Mouse (Mus musculus): ENCODE results near the gene Fam185a. TPM values are rescaled to one million over a fixed set of nuclear protein-coding genes. Genes with fewer than 3 reads are reported as not detected.

The Fam185a gene
- polyA plus RNA-seq, 1 experiment, result 1.9 TPM

GRCm38 (mm10) chr5:21394562-21394961 lies 30.2 kb upstream of the Fam185a start:
- TF ChIP-seq TCF12 (IDR thresholded peaks at IDR 0.05; ENCODE audit: insufficient read depth, poor library complexity, severe bottlenecking) (no peak), USF1 (IDR thresholded peaks at IDR 0.05; ENCODE audit: low read depth) (no peak), SRF (IDR thresholded peaks at IDR 0.05; ENCODE audit: control insufficient read depth, insufficient read length, low read depth) (no peak), TCF3 (IDR thresholded peaks at IDR 0.05; ENCODE audit: insufficient read length, low read depth) (no peak), POLR2A (IDR thresholded peaks at IDR 0.05; ENCODE audit: insufficient read length, low read depth) (no peak), E2F4 (IDR thresholded peaks at IDR 0.05; ENCODE audit: insufficient read depth) (no peak), MYOD1 (IDR thresholded peaks at IDR 0.05; ENCODE audit: control insufficient read depth in 1 of 3, insufficient read length in 2 of 3, low read depth in 2 of 3) (no peak), CEBPB (IDR thresholded peaks at IDR 0.05; ENCODE audit: insufficient read depth, poor library complexity, severe bottlenecking) (no peak), REST (IDR thresholded peaks at IDR 0.05; ENCODE audit: insufficient read depth, insufficient read length) (no peak), POLR2AphosphoS2 (IDR thresholded peaks at IDR 0.05; ENCODE audit: insufficient read length, low read depth) (no peak), MAX (IDR thresholded peaks at IDR 0.05; ENCODE audit: low read depth) (no peak), MYOG (IDR thresholded peaks at IDR 0.05; ENCODE audit: control insufficient read depth in 1 of 3, insufficient read depth in 1 of 3, insufficient read length in 2 of 3, low read depth in 2 of 3) (no peak)
- no peak overlapping the region for H3ac ChIP-seq (ENCODE audit: control insufficient read depth, insufficient read length)
- H3K36me3 ChIP-seq (ENCODE audit: control insufficient read depth, insufficient read depth), result no peaks in the 10 kb centered on the region
- no peaks in the 10 kb centered on the region for H3K79me2 ChIP-seq (ENCODE audit: control insufficient read depth, insufficient read depth)
- no peak overlapping the region for H3K4me2 ChIP-seq (ENCODE audit: low read depth)
- no peak overlapping the region for H3K4me3 ChIP-seq
- H3K27me3 ChIP-seq (ENCODE audit: control insufficient read depth, insufficient read depth, insufficient read length), result no peaks in the 10 kb centered on the region

GRCm38 (mm10) chr5:21395205-21395840 lies 29.4 kb upstream of the Fam185a start:
- H3ac ChIP-seq (ENCODE audit: control insufficient read depth, insufficient read length), result no peak overlapping the region
- no peaks in the 10 kb centered on the region for H3K27me3 ChIP-seq (ENCODE audit: control insufficient read depth, insufficient read depth, insufficient read length)
- H3K36me3 ChIP-seq (ENCODE audit: control insufficient read depth, insufficient read depth), result no peaks in the 10 kb centered on the region
- no peak overlapping the region for H3K4me3 ChIP-seq
- no peak overlapping the region for H3K4me2 ChIP-seq (ENCODE audit: low read depth)
- no peaks in the 10 kb centered on the region for H3K79me2 ChIP-seq (ENCODE audit: control insufficient read depth, insufficient read depth)
- TF ChIP-seq POLR2AphosphoS2 (IDR thresholded peaks at IDR 0.05; ENCODE audit: insufficient read length, low read depth) (no peak), USF1 (IDR thresholded peaks at IDR 0.05; ENCODE audit: low read depth) (no peak), POLR2A (IDR thresholded peaks at IDR 0.05; ENCODE audit: insufficient read length, low read depth) (no peak), MAX (IDR thresholded peaks at IDR 0.05; ENCODE audit: low read depth) (no peak), REST (IDR thresholded peaks at IDR 0.05; ENCODE audit: insufficient read depth, insufficient read length) (no peak), E2F4 (IDR thresholded peaks at IDR 0.05; ENCODE audit: insufficient read depth) (no peak), CEBPB (IDR thresholded peaks at IDR 0.05; ENCODE audit: insufficient read depth, poor library complexity, severe bottlenecking) (no peak), MYOG (IDR thresholded peaks at IDR 0.05; ENCODE audit: control insufficient read depth in 1 of 3, insufficient read depth in 1 of 3, insufficient read length in 2 of 3, low read depth in 2 of 3) (no peak), TCF12 (IDR thresholded peaks at IDR 0.05; ENCODE audit: insufficient read depth, poor library complexity, severe bottlenecking) (no peak), MYOD1 (IDR thresholded peaks at IDR 0.05; ENCODE audit: control insufficient read depth in 1 of 3, insufficient read length in 2 of 3, low read depth in 2 of 3) (no peak), TCF3 (IDR thresholded peaks at IDR 0.05; ENCODE audit: insufficient read length, low read depth) (no peak), SRF (IDR thresholded peaks at IDR 0.05; ENCODE audit: control insufficient read depth, insufficient read length, low read depth) (no peak)

- Histone ChIP-seq H3ac (ENCODE audit: control insufficient read depth, insufficient read length) (no peak overlapping the region), H3K4me3 (no peak overlapping the region), H3K36me3 (ENCODE audit: control insufficient read depth, insufficient read depth) (no peaks in the 10 kb centered on the region), H3K27me3 (ENCODE audit: control insufficient read depth, insufficient read depth, insufficient read length) (peaks cover 4% of the 10 kb centered on the region), H3K4me2 (ENCODE audit: low read depth) (no peak overlapping the region), H3K79me2 (ENCODE audit: control insufficient read depth, insufficient read depth) (no peaks in the 10 kb centered on the region)
- TF ChIP-seq TCF3 (IDR thresholded peaks at IDR 0.05; ENCODE audit: insufficient read length, low read depth), result no peak
- TF ChIP-seq REST (IDR thresholded peaks at IDR 0.05; ENCODE audit: insufficient read depth, insufficient read length), result no peak
- TF ChIP-seq POLR2A (IDR thresholded peaks at IDR 0.05; ENCODE audit: insufficient read length, low read depth), result no peak
- TF ChIP-seq MAX (IDR thresholded peaks at IDR 0.05; ENCODE audit: low read depth), result no peak
- no peak for TF ChIP-seq E2F4 (IDR thresholded peaks at IDR 0.05; ENCODE audit: insufficient read depth)
- no peak for TF ChIP-seq TCF12 (IDR thresholded peaks at IDR 0.05; ENCODE audit: insufficient read depth, poor library complexity, severe bottlenecking)
- TF ChIP-seq MYOG (IDR thresholded peaks at IDR 0.05; ENCODE audit: control insufficient read depth in 1 of 3, insufficient read depth in 1 of 3, insufficient read length in 2 of 3, low read depth in 2 of 3), result no peak
- no peak for TF ChIP-seq USF1 (IDR thresholded peaks at IDR 0.05; ENCODE audit: low read depth)
Measured at GRCm38 (mm10) chr5:21411261-21411666, 13.5 kb upstream of the Fam185a start.

GRCm38 (mm10) chr5:21412056-21412455 lies 12.7 kb upstream of the Fam185a start:
- TF ChIP-seq MYOD1 (IDR thresholded peaks at IDR 0.05; ENCODE audit: control insufficient read depth in 1 of 3, insufficient read length in 2 of 3, low read depth in 2 of 3), result no peak
- no peak for TF ChIP-seq REST (IDR thresholded peaks at IDR 0.05; ENCODE audit: insufficient read depth, insufficient read length)
- TF ChIP-seq MYOG (IDR thresholded peaks at IDR 0.05; ENCODE audit: control insufficient read depth in 1 of 3, insufficient read depth in 1 of 3, insufficient read length in 2 of 3, low read depth in 2 of 3), result no peak
- TF ChIP-seq E2F4 (IDR thresholded peaks at IDR 0.05; ENCODE audit: insufficient read depth), result no peak
- no peak for TF ChIP-seq TCF3 (IDR thresholded peaks at IDR 0.05; ENCODE audit: insufficient read length, low read depth)
- TF ChIP-seq MAX (IDR thresholded peaks at IDR 0.05; ENCODE audit: low read depth), result no peak
- TF ChIP-seq POLR2A (IDR thresholded peaks at IDR 0.05; ENCODE audit: insufficient read length, low read depth), result no peak
- TF ChIP-seq TCF12 (IDR thresholded peaks at IDR 0.05; ENCODE audit: insufficient read depth, poor library complexity, severe bottlenecking), result no peak
- TF ChIP-seq SRF (IDR thresholded peaks at IDR 0.05; ENCODE audit: control insufficient read depth, insufficient read length, low read depth), result no peak
- no peak for TF ChIP-seq POLR2AphosphoS2 (IDR thresholded peaks at IDR 0.05; ENCODE audit: insufficient read length, low read depth)
- TF ChIP-seq USF1 (IDR thresholded peaks at IDR 0.05; ENCODE audit: low read depth), result no peak
- Histone ChIP-seq H3K27me3 (ENCODE audit: control insufficient read depth, insufficient read depth, insufficient read length) (peaks cover 4% of the 10 kb centered on the region), H3K79me2 (ENCODE audit: control insufficient read depth, insufficient read depth) (no peaks in the 10 kb centered on the region), H3K36me3 (ENCODE audit: control insufficient read depth, insufficient read depth) (no peaks in the 10 kb centered on the region), H3K4me2 (ENCODE audit: low read depth) (no peak overlapping the region), H3K4me3 (no peak overlapping the region), H3ac (ENCODE audit: control insufficient read depth, insufficient read length) (no peak overlapping the region)

Data from myocyte (in vitro differentiated cells).